Mouse (Mus musculus) forebrain, embryonic 14.5 days (tissue): ENCODE results near the gene Syt3. TPM values are rescaled to one million over a fixed set of nuclear protein-coding genes. Genes with fewer than 3 reads are reported as not detected.

ENCODE experiments used
- ATAC-seq: fragments of 200-750 bp; cut with Nextera tagmentation; 2 replicates; pipeline ENCODE4 v1.8.0; 2017; ENCODE audit warnings: mild to moderate bottlenecking, moderate library complexity
- DNase-seq: peaks from one replicate; pipeline ENCODE4 v3.0.0-alpha.2; 2015; ENCODE audit warnings: low spot score
- H3K27ac ChIP-seq: fragments of 300-500 bp; sonication (generic); 2 replicates; pipeline ENCODE4 v1.5.1; 2014; ENCODE audit warnings: low read depth, mild to moderate bottlenecking, control low read depth, low read length, moderate library complexity
- H3K27me3 ChIP-seq: fragments of 300-500 bp; sonication (generic); replicated peaks from 2 replicates; pipeline ENCODE4 v1.6.1; 2014; ENCODE audit warnings: low read length, control low read depth, mixed read lengths; ENCODE audit not compliant: control insufficient read depth, insufficient read depth
- H3K36me3 ChIP-seq: fragments of 300-500 bp; sonication (generic); 2 replicates; pipeline ENCODE4 v1.6.1; 2014; ENCODE audit warnings: low read length, control low read depth; ENCODE audit not compliant: control insufficient read depth, insufficient read depth
- H3K4me1 ChIP-seq: fragments of 300-500 bp; sonication (generic); 2 replicates; pipeline ENCODE4 v1.6.1; 2014; ENCODE audit warnings: antibody characterized with exemption, low read length, control low read depth; ENCODE audit not compliant: control insufficient read depth, insufficient read depth
- H3K4me2 ChIP-seq: fragments of 300-500 bp; sonication (generic); 2 replicates; pipeline ENCODE4 v1.6.1; 2014; ENCODE audit warnings: mild to moderate bottlenecking, control low read depth, low read length
- H3K4me3 ChIP-seq: fragments of 300-500 bp; sonication (generic); 2 replicates; pipeline ENCODE4 v1.5.1; 2014; ENCODE audit warnings: low read depth, low read length, control low read depth
- H3K9ac ChIP-seq: fragments of 300-500 bp; sonication (generic); 2 replicates; pipeline ENCODE4 v1.6.1; 2014; ENCODE audit warnings: mild to moderate bottlenecking, low read length, control low read depth, moderate library complexity
- H3K9me3 ChIP-seq: fragments of 300-500 bp; sonication (generic); replicated peaks from 2 replicates; pipeline ENCODE4 v1.6.1; 2016; ENCODE audit warnings: low read length, control low read depth, mixed read lengths; ENCODE audit not compliant: control insufficient read depth
- WGBS: fragments of 180-500 bp; shearing (Covaris S2); extraction: QIAGEN DNeasy Blood & Tissue Kit; methylation state at CpG from one replicate; pipeline ENCODE4 v1.1.7; 2014; 5-methylcytosine and 5-hydroxymethylcytosine counted together
- polyA plus RNA-seq: library from polyadenylated mRNA; unstranded; fragments of >200 nt; fragmentation: Nextera tagmentation; extraction: Ambion mirVana; gene quantifications from 2 replicates; pipeline ENCODE4 v1.2.1, GENCODE M21; 2014

The Syt3 gene
- polyA plus RNA-seq, 1 experiment from 2014 or later: 19.0 TPM

GRCm38 (mm10) chr7:44384716-44385059 is 786 bp downstream of the Syt3 start:
- H3K9ac ChIP-seq: peak overlapping the region; percentile 70
- H3K4me1 ChIP-seq: peaks cover 6% of the 10 kb centered on the region; the same call in 1 of the 2 replicates
- no peaks in the 10 kb centered on the region for H3K9me3 ChIP-seq
- DNase-seq (no peak), ATAC-seq (peak; percentile 49)
- no peaks in the 10 kb centered on the region for H3K27me3 ChIP-seq
- no peak overlapping the region for H3K27ac ChIP-seq
- H3K4me3 ChIP-seq: peak overlapping the region; percentile 45
- peak overlapping the region; percentile 93 for H3K4me2 ChIP-seq
- no peaks in the 10 kb centered on the region for H3K36me3 ChIP-seq
- WGBS: under 1% methylated on average over 17 of the region's 17 CpGs

- WGBS: 86% methylated on average over 12 of the region's 12 CpGs
- Histone ChIP-seq H3K9ac (peak within 1 kb of the TSS; percentile 70), H3K27me3 (no peaks in the 10 kb centered on the region), H3K9me3 (no peaks in the 10 kb centered on the region), H3K27ac (no peak within 1 kb of the TSS), H3K4me1 (peaks cover 6% of the 10 kb centered on the region; the same call in 1 of the 2 replicates), H3K36me3 (no peaks in the 10 kb centered on the region), H3K4me2 (peak within 1 kb of the TSS; percentile 93), H3K4me3 (peak within 1 kb of the TSS; percentile 45)
- ATAC-seq (no peak), DNase-seq (no peak)
Observed at GRCm38 (mm10) chr7:44385720-44386119, 1.8 kb downstream of the Syt3 start, which contains the start of gene 1700008O03Rik. TSS of gene 1700008O03Rik (minus strand) at chr7:44385820.

GRCm38 (mm10) chr7:44391831-44392230 is 7.9 kb downstream of the Syt3 start:
- WGBS: 83% methylated on average over 4 of the region's 4 CpGs
- H3K27me3 ChIP-seq: no peaks in the 10 kb centered on the region

GRCm38 (mm10) chr7:44392341-44392740 is 8.4 kb downstream of the Syt3 start:
- H3K36me3 ChIP-seq: no peaks in the 10 kb centered on the region
- no peaks in the 10 kb centered on the region for H3K4me1 ChIP-seq
- H3K9me3 ChIP-seq: no peaks in the 10 kb centered on the region
- 89% methylated on average over 14 of the region's 14 CpGs for WGBS
- no peak overlapping the region for H3K4me2 ChIP-seq
- ATAC-seq (no peak), DNase-seq (no peak)
- no peak overlapping the region for H3K27ac ChIP-seq
- H3K4me3 ChIP-seq: no peak overlapping the region
- H3K27me3 ChIP-seq: no peaks in the 10 kb centered on the region
- H3K9ac ChIP-seq: no peak overlapping the region

More at GRCm38 (mm10) chr7:44391831-44392230, 7.9 kb downstream of the Syt3 start:
- no peaks in the 10 kb centered on the region for H3K4me1 ChIP-seq
- H3K4me2 ChIP-seq: no peak overlapping the region
- DNase-seq: no peak
- H3K9me3 ChIP-seq: no peaks in the 10 kb centered on the region
- ATAC-seq: no peak
- no peak overlapping the region for H3K9ac ChIP-seq
- no peaks in the 10 kb centered on the region for H3K36me3 ChIP-seq
- H3K27ac ChIP-seq: no peak overlapping the region
- H3K4me3 ChIP-seq: no peak overlapping the region

GRCm38 (mm10) chr7:44393284-44393683 is 9.4 kb downstream of the Syt3 start:
- ATAC-seq: no peak
- WGBS: 93% methylated on average over 17 of the region's 17 CpGs
- no peak overlapping the region for H3K4me3 ChIP-seq
- no peaks in the 10 kb centered on the region for H3K27me3 ChIP-seq
- no peak overlapping the region for H3K9ac ChIP-seq
- H3K27ac ChIP-seq: no peak overlapping the region
- no peak overlapping the region for H3K4me2 ChIP-seq
- no peaks in the 10 kb centered on the region for H3K4me1 ChIP-seq
- no peaks in the 10 kb centered on the region for H3K9me3 ChIP-seq
- no peak for DNase-seq
- H3K36me3 ChIP-seq: no peaks in the 10 kb centered on the region

- 4% methylated on average over 3 of the region's 3 CpGs for WGBS
- DNase-seq (peak; percentile 73), ATAC-seq (peak; percentile 64)
- Histone ChIP-seq H3K4me1 (no peaks in the 10 kb centered on the region), H3K9ac (no peak overlapping the region), H3K27ac (no peak overlapping the region), H3K27me3 (no peaks in the 10 kb centered on the region), H3K9me3 (no peaks in the 10 kb centered on the region), H3K4me2 (no peak overlapping the region), H3K36me3 (no peaks in the 10 kb centered on the region), H3K4me3 (no peak overlapping the region)
Observed at GRCm38 (mm10) chr7:44398570-44398969, 14.7 kb downstream of the Syt3 start.

GRCm38 (mm10) chr7:44401673-44402072 is 17.8 kb downstream of the Syt3 start:
- Histone ChIP-seq H3K4me3 (no peak overlapping the region), H3K9ac (no peak overlapping the region), H3K36me3 (no peaks in the 10 kb centered on the region), H3K4me2 (no peak overlapping the region), H3K4me1 (peaks cover 7% of the 10 kb centered on the region), H3K27me3 (no peaks in the 10 kb centered on the region), H3K27ac (no peak overlapping the region), H3K9me3 (no peaks in the 10 kb centered on the region)
- 89% methylated on average over 6 of the region's 6 CpGs for WGBS
- ATAC-seq (no peak), DNase-seq (no peak)

GRCm38 (mm10) chr7:44405346-44406014 is 21.6 kb downstream of the Syt3 start:
- peak overlapping the region; percentile 18 for H3K9ac ChIP-seq
- peak overlapping the region; percentile 63 for H3K4me2 ChIP-seq
- H3K27ac ChIP-seq: peak overlapping the region; percentile 65; the same call in 1 of the 2 replicates
- H3K27me3 ChIP-seq: no peaks in the 10 kb centered on the region
- H3K36me3 ChIP-seq: no peaks in the 10 kb centered on the region
- H3K4me3 ChIP-seq: peak overlapping the region; percentile 32
- no peaks in the 10 kb centered on the region for H3K9me3 ChIP-seq
- H3K4me1 ChIP-seq: peaks cover 7% of the 10 kb centered on the region
- DNase-seq: peak; percentile 100
- peak; percentile 98 for ATAC-seq
- 2% methylated on average over 27 of the region's 27 CpGs for WGBS

- Histone ChIP-seq H3K4me1 (peaks cover 7% of the 10 kb centered on the region), H3K4me3 (no peak overlapping the region), H3K27me3 (no peaks in the 10 kb centered on the region), H3K27ac (no peak overlapping the region), H3K9ac (no peak overlapping the region), H3K4me2 (no peak overlapping the region), H3K9me3 (no peaks in the 10 kb centered on the region), H3K36me3 (no peaks in the 10 kb centered on the region)
- 0% methylated on average over 5 of the region's 5 CpGs for WGBS
- no peak for ATAC-seq
- no peak for DNase-seq
Observed at GRCm38 (mm10) chr7:44406015-44406355, 22.1 kb downstream of the Syt3 start.
